Mouse (Mus musculus): ENCODE data around the gene Zbtb21.
"Not testable (repeated sequence)": the region's sequence is repeated elsewhere in the genome, so short reads cannot be mapped to it uniquely, and the experiment has no call there.

The Zbtb21 gene

DNA sequence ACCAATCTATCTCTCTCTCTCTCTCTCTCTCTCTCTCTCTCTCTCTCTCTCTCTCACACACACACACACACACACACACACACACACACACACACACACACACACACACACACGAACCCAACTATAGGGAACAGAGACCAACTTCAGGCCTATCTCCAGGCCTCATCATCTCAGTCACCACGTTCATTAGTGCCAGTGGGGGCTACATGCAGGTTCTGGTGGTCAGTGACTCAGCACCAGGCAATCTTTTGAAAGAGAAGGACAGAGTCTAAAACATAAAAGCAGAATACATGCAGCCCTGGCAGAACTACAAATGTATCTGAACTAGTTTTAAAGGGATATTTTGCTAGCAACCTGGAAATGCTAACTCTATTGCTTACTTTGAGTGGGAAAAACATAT, 15.4 kb downstream of the Zbtb21 start:
- DNase-seq (ENCODE audit: low read depth, low spot score): not testable (repeated sequence)

DNA sequence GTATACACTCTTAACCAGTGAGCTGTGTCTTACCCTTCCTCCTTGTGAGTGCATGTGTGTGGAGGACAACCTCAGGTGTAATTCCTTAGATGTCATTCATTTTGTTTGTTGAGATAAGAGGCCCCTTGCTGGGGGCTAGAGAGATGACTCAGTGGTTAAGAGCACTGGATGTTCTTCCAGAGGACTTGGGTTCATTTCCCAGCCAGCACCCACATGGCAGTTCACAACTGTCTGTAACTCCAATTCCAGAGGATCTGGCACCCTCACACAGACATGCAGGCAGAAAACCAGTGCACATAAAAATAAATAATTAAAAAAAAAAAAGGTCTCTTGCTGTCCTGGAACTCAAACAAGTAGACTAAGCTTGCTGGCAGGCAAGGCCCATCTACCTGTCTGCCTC, 20.6 kb downstream of the Zbtb21 start:
- DNase-seq (ENCODE audit: low read depth, low spot score): no peak

DNA sequence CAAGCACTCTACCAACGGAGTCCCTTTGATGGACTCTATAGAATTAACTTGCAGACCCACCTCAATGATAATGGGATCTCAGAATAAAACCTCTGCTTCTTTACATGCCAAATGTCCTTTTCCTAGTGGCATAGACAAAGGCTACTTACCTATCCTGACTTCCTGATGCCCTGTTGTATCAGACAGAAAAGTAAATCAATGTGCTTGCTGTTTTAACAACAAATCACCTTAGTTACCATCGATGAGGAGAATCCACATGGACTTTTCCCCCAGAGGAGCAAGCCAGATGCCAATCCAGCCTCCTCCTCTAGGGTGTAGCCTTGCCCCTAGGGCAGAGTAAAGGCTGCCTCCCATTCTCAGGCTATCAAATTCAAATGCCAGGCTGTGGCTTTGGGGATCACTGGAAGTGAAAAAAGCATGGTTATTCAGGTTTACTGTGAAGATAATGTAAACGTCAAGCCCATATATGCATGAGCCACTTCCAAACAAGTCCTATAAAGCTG, 21.9 kb downstream of the Zbtb21 start:
- DNase-seq (ENCODE audit: low read depth, low spot score): no peak

DNA sequence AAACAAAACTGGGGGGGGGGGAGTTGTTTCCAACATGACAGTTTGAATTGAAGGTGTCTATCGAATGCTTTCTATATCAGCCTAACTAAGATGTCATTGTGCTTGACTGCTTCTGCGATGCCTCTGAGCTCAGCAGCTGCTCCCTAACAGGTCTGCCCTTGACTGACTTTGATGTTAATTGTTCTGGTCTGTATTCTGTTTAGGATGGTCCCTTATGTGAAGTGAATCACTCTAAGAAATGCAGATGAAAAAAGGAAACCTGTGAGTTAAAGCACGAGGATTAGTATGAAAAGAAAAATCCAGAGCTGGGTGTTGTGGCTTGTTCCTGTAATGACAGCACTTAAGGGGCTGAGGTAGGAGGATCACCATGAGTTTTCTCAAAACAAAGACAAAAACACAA, 26.6 kb downstream of the Zbtb21 start:
- no peak for DNase-seq (ENCODE audit: low read depth, low spot score)

DNA sequence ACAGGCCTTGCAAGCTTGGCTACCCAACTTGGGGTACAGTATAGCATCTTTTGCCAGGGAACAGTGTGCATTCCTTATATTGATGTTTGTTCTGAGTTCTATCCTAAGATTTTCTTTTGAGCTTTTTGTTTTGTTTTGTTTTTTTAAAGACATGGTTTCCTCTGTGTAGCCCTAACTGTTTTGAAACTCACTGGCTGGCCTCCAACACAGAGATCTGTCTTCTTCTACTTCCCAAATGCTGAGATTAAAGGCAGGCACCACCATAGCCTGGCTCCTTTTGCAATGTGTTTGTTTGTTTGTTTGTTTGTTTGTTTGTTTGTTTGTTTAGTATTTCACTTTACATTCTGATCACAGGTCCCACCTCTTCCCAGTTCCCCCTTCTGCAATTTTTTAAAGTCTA, 32.2 kb downstream of the Zbtb21 start:
- no peak for DNase-seq (ENCODE audit: low read depth, low spot score)

DNA sequence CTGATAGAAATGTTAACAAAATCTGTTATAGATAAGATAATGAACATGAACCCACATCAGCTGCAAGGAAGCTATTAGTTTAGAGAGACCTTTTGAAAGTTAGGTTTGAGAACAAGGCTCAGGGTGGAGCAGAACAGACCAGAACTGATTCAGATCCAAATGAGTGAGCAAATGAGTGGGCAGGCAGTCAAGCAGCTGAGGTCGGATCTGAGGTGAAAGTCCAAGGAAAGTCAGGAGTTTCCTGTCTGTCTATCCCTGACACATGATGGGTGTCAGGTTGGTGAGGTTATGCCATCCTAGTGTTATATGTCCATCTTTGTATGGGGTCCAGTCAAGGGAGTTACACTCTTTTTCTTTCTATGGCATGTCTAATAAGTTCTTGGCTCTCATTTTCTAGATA, 32.9 kb downstream of the Zbtb21 start:
- DNase-seq (ENCODE audit: low read depth, low spot score): no peak

DNA sequence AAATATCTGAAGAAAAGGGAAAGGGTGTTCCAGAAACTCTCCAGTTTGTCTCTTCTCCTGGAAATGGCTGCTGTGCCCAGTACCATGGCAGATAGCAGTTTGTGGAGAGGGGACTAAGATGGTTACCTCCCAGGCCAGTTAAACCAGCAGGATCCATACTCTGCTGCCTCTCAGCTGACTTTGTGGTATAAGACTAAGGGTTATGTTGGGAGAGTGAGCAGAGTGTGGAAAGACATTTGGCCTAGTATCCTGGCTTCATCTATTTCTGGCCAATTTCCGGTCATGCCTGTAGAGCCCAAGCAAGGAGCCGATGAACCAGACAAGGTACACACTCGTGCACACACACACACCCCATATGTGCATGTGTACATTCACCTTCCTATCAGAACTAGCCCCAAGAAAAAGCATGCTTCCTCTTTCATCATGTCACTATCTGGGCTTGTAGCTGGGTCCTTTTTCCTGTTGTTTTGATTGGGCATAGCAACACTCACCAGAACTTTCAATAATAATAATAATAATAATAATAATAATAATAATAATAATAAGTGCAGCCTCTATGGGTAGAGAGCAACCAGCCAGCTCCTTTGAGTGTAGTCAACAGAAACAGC, 35.0 kb downstream of the Zbtb21 start:
- DNase-seq (ENCODE audit: low read depth, low spot score): no peak

DNA sequence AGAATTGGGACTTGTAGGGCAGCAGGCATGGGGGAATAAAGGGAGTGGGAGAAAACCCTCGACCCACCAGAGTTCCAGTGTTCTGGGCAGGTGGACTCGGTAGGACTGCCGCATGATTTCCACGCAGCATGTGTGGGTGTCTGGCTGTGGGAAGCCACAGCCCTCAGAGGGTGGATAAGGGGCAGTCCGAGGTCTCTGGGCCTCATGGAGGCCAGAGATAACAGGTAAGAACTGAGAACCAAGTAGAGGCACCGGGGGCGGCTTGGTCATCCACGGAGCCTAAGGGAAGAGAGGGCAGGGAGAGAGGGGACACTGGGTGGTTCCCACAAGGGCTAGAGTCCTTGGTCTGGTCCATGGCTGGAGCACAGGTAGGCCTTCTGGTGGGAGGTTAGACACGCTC, 36.0 kb downstream of the Zbtb21 start:
- no peak for DNase-seq (ENCODE audit: low read depth, low spot score)

DNA sequence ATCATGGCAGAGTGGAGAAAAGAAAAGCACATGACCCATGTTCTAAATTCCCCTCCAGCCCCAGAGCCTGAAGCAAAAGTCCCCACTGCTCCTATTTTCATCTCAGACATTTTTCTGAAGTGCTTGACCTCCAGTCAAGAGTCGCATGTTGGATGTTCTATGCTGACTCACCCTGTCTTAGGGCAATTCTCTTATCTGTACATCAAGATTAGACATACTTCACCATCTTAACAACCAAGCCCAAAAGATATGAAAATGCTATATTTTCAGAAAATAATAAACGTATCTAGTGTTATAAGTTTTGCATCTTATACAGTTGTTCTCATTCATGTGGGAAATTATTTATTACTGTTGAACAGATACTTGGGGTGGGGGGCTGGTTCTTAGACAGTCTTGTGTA, 36.7 kb downstream of the Zbtb21 start:
- DNase-seq (ENCODE audit: low read depth, low spot score): no peak

DNA sequence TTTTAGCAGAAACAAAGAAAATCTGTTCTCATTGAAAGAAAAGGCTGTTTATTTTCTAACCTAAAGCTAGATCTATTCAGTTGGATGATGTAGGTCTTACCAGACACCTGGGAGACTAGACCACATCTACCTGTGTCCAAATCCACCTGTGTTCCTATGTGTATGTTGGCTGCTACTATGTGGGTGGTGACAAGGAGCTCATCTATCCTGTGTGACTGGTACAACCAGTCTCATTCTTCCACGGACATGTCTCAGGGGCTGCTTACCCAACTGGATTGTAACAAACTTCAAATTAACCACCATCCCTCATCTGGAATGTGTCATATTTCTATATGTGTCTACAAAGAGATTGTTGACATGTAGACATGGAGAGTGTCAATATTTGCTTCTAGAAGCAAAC, 38.7 kb downstream of the Zbtb21 start:
- no peak for DNase-seq (ENCODE audit: low read depth, low spot score)

DNA sequence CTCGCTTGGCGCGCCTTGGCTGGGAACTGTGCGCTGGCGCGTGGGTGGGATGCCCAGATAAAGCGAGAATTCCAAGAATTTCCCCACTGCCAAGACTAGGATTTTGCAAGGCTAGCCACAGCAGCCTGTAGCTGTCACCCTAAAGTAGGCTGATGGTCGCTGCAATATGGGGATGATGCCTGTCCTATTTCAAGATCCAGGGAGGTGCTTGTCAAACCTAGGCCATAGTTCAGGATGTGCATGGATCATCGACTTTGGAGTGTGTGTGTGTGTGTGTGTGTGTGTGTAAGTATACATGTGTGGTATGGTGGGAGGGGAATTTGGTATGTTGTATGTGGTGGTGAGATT, 39.7 kb downstream of the Zbtb21 start:
- no peak for DNase-seq (ENCODE audit: low read depth, low spot score)

DNA sequence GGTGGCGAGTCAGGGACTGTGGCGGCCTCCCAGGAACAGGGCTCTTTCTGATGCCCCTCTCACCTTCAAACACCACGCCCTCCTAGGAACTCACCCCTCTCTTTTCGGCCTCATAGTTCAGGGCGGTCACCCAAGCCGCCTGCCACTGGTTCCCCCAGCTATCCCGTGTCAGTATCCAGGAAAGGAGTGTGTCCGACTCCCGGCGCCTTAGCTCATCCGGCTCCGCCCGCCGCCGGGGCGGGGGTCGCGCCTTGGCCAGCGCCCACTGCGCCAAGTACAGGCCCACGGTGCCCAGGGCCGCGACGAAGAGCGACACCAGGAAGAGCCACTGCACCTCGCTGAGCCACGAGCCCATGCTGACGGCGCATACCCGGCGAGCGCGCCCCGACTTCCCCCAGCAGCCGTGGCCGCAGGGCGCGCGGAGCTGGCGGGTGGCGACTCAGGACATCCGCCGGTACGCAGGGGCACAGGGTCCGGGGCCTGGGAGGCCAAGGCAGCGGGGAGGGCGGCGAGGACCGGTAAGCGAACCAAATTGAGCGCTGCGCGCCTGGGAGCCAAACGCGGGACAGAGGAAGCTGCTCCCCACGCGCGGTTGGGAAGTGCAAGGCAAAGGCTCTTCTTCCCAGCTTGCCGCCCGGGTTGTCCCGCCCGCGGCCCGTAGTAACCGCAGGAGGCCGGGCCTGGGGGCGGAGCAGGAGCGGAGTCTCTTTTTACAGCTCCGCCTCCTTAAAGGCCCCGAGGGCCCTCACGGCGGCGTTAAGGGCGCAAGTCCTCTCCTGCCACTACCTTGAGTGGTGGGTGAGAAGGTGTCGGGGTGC, 40.3 kb downstream of the Zbtb21 start:
- peak; percentile 64 for DNase-seq (ENCODE audit: low read depth, low spot score)

DNA sequence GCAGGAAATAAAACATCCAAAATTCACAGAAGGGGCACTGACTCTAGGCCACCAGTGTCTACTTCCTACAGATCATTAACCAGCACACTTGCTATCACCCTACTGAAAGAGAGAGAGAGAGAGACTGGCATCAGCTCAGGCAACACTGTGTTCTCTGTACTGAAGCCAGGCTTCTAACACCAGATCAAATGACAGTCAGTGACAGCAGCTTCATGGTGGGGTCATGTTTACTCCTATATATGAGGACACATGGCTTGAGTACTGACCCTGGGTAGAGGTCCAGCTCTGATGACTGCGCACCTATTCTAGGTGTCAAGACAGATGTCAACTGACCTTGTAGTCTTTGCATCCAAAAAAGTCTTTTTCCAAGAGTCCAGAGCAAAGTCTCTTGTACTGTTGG, 41.8 kb downstream of the Zbtb21 start:
- DNase-seq (ENCODE audit: low read depth, low spot score): no peak

DNA sequence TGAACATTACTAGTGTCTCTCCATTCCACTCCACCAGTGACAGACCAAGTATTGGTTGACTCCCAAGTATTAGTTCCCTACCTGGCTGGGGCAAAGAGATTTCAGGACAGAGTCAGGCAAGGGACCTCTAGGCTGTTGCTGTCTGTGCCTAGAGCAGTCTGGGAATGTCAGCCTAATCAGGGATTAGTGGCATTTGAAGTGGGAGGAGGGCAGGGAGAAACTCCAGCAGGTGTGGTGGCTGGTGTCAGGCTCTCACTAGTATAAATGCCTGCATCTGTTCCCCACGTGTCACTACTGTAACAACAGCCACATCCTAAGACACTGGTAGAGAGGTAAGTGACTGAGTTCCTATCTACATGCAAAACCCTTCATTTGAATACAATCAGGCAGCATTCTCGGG, 42.6 kb downstream of the Zbtb21 start:
- peak; percentile 8 for DNase-seq (ENCODE audit: low read depth, low spot score)

DNA sequence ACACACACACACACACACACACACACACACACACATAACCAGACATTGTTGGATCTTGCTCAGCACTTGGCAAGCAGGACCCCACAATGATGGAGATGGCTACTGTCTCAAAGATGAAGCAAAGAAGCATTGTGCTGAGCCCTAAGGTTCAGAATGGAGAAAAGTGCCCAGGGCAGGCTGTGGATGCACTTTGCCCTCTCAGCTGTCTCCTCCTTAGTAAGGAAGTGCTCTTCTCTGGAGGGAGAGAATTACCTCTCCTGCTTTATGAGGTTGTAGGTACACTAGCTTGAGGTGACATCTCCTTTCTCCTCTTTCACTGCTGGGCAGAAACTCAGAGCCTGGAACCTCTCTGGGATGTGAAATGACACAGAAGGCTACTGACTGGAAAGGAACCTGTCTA, 49.5 kb downstream of the Zbtb21 start:
- no peak for DNase-seq (ENCODE audit: low read depth, low spot score)

DNA sequence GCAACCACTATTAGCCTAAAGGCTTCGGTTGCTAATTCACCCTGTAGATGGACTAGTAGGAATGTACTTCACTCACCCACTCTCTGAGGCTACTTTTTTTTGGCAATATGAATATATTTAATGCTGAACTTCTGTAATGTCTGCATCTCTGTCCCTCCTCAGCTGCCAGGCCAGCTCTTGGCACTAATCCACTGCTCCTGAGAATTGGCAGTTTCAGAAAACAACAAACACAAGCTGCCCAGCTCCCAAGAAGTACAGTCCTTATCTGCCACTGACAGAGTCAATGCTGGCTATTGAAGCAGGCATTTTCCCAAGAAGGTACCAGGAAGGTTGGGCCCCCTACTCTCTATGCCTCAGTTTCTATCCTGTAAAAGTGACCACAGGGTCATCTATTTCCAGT, 53.1 kb downstream of the Zbtb21 start:
- no peak for DNase-seq (ENCODE audit: low read depth, low spot score)

DNA sequence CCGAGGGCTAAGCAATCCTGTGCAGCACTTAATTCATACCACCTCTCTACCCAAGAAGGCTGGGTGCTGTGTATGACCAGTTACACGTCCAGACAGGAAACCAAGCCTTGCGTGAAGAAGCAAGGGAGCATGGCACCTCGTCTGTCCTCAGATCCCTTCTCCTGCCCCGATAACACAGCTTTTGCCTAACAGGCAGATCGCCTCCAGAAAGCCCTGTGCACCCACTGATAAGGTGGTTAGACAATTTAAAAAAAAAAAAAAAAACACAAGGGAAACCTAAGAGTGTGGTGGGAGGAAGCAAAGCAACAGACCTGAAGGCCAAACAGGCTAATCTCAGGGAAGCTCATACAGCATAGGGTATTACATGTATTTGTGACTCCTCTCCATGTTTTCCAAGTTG, 54.9 kb downstream of the Zbtb21 start:
- DNase-seq (ENCODE audit: low read depth, low spot score): no peak

DNA sequence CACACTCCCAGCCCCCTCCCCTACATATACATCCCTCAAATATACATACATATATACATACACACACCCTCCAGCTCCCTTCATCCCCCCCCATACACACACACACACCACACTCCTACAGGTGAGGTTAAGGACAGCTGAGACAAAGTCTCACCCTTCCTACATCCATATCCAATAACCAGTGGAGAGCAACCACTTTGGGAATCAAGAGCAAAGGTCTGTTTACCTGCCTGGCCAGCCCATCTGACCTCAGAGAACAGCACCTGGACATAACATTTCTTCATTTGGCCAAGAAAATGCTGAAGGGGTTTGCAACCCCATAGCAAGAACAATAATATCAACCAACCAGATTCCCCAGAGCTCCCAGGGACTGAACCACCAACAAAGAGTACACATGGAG, 56.1 kb downstream of the Zbtb21 start:
- DNase-seq (ENCODE audit: low read depth, low spot score): no peak

DNA sequence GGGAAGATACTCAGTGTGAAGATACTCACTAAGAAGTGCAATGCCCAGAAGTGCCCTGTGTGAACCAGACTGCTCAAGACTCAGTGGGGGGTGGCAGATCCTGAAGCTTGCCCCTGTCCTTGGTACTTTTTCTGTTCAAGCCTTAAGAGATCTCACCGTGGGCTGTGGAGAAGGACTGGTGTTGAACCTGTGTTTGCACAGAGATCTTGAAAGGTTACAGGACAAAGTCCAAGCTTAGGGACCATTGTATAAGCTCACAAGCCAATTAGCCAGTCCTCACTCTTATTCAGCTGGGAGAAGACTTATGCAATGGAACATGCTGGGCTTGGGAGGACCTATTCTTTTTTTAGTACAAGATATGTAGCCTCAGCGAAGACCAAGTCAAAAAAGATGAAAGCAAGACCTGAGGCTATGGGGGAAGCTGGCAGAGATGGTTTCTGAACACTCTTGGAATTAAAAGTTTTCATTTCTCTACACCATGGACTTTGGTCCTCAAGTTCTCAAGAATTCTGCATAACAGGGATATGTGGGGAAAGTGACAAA, 56.9 kb downstream of the Zbtb21 start:
- no peak for DNase-seq (ENCODE audit: low read depth, low spot score)

DNA sequence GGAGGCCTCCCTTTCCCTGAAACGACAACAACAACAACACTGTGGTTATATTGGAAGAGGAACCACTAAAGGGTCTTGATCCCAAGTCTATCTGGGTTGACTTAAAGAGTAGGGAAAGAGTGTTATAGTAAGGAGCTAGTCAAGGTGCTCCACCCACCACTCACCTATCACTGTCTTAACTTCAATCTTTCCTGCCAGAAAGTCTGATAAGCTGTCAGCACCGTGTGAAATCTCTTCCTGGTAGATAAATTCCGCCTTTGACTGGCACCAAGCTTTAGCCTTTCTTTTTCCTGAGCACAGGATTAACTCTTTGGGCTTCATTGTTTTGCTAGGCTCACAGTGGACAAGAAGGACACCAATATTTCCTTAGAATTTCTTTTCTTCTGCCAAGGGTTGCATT, 58.4 kb downstream of the Zbtb21 start:
- DNase-seq (ENCODE audit: low read depth, low spot score): no peak

DNA sequence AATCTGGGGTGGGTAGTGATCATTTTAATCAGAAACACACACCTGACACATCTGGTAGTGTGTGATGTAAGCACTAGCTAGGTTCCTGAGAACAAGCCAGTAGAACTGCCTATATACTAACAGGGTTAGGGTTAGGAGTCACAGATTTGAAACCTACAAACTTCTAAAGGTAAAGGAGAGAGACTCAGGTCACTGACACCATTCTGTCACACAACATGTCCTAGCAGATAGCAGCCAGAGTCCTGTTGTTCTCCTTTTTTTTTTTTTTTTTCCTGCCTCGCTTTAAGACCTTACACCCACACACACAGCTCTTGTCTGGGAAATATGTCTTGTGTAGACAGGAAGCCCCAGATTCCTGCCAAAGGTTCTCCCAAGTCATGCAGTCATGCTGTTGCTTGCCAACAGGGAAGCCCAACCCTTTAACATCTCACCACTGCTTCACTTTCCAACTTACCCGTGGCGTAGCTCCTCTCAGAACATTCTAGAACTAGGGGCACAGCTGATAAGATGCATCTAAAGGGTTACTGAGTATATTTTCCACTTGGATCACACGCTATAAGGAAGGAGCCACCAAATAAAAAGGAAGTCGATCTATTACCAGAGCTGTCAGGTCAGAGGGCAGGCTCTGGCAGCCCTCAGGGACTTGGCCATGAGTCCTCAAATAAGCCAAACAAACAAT, 64.9 kb downstream of the Zbtb21 start:
- no peak for DNase-seq (ENCODE audit: low read depth, low spot score)

Data from retina, postnatal 7 days (tissue).